Mouse (Mus musculus) ovary, postnatal 36 days (tissue): ENCODE measurements around the gene Dock4.

Source experiments
- DNase-seq: peaks from one replicate; pipeline ENCODE4 v3.0.0; 2022; ENCODE audit warnings: low spot score, mixed read lengths

Dock4 gene

DNA sequence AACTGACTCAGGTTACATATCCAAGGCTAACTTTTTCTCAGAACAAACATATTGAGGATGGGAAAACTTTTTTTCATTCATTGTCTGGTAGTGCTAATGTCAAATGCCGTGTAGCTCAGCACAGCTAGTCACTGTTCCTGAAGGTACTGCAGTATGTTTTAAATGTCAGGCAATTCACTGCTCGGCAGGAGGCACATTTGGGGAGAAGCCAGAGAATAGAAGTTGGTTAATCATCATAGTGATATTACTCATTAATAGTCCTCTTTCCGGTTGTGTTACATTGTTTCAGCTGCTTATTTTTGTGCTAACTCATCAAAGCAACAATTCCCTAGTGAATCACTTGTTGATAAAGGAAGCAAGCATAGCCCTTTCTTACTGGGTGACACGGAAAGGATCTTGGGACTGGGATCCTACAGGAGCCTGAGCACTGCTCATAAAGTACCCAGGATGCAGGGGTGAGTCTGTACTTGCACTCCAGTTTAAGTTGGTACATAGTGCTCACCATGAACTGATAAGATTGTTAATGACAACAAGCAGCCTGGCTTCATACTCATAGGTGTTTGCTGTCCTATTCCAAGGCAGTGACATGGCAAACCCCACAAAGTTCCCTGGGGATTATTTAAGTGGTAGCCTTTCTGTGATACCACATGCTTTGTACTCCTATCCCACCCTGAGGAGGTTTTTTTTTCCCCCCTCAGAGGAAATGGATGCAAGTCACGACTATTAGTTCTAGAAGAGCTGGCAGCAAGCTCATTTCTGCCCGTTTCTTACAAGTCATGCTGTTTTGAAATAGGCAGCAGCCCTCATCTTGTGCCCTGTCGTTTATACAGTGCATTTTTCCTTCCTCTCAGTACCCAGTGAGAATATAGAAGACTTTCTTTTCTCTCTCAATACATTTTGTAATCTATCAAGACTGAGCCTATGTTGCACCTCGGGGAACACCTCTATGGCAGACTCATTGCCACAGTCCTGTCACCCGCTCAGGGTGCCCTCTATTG lies 123.5 kb downstream of the Dock4 start:
- no peak for DNase-seq

DNA sequence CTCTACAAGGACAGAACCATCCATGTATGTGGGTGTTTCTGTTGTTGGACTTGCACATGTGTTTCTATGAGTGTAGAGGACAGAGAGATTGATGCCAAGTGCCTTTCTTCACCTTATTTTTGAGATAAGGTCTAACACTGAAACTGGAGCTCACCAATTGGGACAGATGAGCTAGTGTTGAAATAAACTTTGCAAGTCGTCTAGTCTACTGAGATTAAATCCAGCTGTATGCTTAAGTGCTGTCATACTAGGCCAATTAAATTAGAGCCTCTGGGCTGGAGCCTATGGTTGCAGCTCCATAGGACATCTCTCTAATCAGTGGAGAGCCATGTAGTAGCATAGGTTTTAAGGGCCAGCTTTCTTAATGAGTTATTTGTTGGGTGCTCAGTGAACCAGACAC lies 124.5 kb downstream of the Dock4 start:
- no peak for DNase-seq

DNA sequence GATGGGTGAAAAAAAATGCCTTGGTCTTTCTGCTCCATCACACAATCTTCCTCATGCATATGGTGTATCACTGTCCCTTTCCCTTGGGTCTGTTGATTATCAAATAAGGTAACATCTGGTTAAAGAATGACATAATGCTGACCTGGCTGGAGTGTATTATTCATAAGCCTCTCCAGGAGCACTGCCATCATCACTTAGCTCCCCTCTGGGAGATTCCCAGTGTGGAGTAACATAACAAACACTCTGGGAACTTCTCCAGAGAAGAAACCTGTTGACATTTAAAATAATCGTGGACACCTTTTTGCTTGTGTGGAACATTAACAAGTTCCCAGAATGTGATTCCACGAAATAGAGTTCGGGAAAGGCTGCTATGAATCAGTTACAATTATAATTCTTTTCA lies 128.3 kb downstream of the Dock4 start:
- no peak for DNase-seq

GRCm38 (mm10) chr12:40576749-40577148 lies 131.0 kb downstream of the Dock4 start:
- DNase-seq, result no peak

GRCm38 (mm10) chr12:40580351-40580750 lies 134.6 kb downstream of the Dock4 start:
- DNase-seq, result no peak

DNA sequence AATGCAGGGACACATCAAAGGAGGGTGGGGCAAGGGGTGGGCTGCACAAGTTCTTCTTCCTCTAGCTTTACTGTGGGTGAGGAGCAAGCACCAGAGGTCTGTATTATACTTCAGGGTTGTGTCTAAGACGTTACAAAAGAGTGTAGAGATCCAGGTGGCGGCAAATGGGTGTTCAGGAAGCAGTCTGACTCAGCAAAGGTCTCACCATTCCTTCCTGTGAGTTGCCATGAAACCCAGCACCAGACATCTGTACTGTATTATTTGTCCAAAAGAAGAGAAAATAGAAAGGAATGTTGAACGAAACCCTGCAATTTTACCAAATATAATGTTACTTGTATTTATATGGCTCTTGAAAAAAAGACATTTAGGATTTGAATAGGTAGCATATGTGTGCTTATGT lies 135.3 kb downstream of the Dock4 start:
- no peak for DNase-seq

DNA sequence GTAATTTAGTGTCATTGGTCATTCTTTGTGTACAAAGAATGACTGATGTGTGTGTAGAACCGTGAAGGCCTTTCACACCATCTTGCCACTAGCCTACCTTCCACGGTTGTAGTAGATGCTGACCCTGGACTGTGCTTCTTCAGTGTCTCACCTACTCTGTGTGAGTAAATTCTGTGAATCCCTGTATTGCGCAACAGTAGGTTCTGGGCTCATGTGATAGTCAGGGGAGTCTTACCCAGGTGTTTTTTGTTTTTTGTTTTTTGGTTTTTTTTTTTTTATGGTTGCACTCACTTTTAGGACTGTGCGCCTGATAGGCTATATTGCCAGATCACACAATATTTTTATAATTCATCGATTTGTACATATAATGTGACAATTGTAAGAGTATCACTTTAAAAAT lies 136.3 kb downstream of the Dock4 start:
- no peak for DNase-seq

- DNase-seq, result no peak
Observed at GRCm38 (mm10) chr12:40584526-40585289, 139.0 kb downstream of the Dock4 start.

GRCm38 (mm10) chr12:40585456-40586141 lies 139.8 kb downstream of the Dock4 start:
- no peak for DNase-seq

DNA sequence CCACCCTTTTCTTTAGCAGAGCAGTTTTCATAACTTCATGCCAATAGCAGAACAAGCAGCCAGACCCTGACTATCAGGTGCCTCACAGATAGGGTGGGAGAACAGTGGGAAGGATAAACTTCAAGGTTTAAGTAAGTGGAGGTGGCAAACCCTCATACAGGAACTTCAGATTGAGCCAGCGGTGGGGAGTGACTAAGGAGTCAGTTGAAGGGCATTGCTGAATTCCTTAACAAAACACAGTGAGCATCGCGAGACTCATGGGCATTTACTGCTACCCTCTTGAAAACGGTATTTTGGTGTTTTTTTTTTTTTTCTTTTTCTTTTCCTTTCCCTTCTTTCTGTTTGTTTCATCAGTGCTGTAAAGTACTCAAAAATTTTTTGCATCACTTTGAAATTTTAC lies 148.4 kb downstream of the Dock4 start:
- no peak for DNase-seq

DNA sequence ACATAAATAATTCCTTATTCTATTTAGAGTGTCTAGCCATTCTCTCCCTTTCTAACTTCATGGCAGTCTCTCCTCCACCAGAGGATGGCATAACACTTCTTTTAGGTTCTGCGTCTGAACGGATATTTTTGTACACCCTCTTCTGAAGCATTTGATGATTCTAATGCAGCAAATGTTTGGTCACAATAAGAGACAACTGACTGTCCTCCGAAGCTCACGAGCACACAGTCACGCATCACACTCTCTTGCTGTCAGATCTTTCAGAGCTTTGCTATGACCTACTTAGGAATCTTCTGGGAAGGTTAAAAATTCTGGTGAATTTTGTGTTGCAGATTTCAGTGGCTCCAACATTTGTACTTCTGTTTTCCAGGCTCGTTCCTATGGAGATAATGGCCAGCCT lies 149.7 kb downstream of the Dock4 start:
- no peak for DNase-seq

GRCm38 (mm10) chr12:40596020-40596419 lies 150.3 kb downstream of the Dock4 start:
- no peak for DNase-seq

GRCm38 (mm10) chr12:40596441-40596840 lies 150.7 kb downstream of the Dock4 start:
- no peak for DNase-seq

DNA sequence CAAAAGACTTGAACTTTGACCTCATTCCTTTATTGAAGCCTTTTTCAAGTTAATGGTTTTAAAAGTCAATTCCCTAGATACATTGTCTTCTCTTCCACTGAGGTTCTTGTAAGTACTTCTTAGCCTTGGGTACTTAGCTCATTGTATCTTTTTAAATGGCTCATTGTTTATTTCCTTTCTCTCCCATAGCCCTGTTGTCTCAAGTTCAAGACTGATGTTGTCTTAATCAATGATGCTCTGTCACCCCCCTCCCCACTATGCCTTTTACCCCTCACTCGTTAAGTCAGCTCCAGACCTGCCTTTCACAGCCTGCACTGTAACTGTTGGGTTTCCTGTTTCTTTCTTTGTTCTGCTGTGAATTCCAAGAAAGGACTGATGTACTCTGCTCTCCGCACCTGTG lies 154.2 kb downstream of the Dock4 start:
- no peak for DNase-seq

DNA sequence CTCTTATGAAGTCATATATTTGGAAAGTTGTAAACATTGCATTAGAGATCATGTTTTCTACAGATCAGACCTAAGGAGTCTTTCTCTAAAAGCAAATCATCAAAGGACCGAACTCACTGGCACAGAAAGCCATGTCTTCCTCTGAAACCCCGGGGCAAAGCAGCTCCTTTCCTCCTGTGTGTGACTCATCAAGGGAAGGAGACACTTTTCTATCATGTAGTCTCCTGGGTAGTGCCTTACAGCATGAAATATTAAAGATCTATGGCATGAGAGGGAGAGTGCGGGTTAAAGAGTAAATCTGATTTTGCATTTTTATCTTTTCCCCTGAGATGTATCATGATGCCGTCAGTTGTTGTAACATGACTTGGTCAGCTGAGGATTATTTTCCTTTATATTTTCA lies 159.8 kb downstream of the Dock4 start:
- DNase-seq, result no peak

- no peak for DNase-seq
Observed at GRCm38 (mm10) chr12:40622926-40623325, 177.2 kb downstream of the Dock4 start.

GRCm38 (mm10) chr12:40626521-40626920 lies 180.8 kb downstream of the Dock4 start:
- no peak for DNase-seq

- DNase-seq, result no peak
Observed at GRCm38 (mm10) chr12:40633242-40633641, 187.5 kb downstream of the Dock4 start.

GRCm38 (mm10) chr12:40634169-40634568 lies 188.4 kb downstream of the Dock4 start:
- DNase-seq, result no peak

- no peak for DNase-seq
Observed at GRCm38 (mm10) chr12:40635991-40636390, 190.2 kb downstream of the Dock4 start.

- no peak for DNase-seq
Observed at GRCm38 (mm10) chr12:40637427-40637826, 191.7 kb downstream of the Dock4 start.

- no peak for DNase-seq
Observed at GRCm38 (mm10) chr12:40645869-40646268, 200.1 kb downstream of the Dock4 start.
